Mouse (Mus musculus): ENCODE measurements around the gene Cckbr.

- no peak for TF ChIP-seq CTCF (IDR thresholded peaks at IDR 0.05; ENCODE audit: borderline replicate concordance, extremely low read depth, insufficient read depth, insufficient read length)
- TF ChIP-seq POLR2A (IDR thresholded peaks at IDR 0.05; ENCODE audit: borderline replicate concordance, extremely low read depth, insufficient read depth, insufficient read length, poor library complexity, severe bottlenecking) = no peak
Observed at GRCm38 (mm10) chr7:105387696-105388095, 37.8 kb upstream of the Cckbr start.

Data from brain, embryonic 14.5 days (tissue).